Mouse (Mus musculus): ENCODE data around the gene Rnf187. TPM values are rescaled to one million over a fixed set of nuclear protein-coding genes. Genes with fewer than 3 reads are reported as not detected.
A peak's percentile ranks its signal among the peaks of the same experiment; 100 is the strongest.

Gene Rnf187
- 217 and 219 TPM in 2 replicates for polyA plus RNA-seq (2015; fragmentation: Nextera tagmentation; extraction: Ambion mirVana)

DNA sequence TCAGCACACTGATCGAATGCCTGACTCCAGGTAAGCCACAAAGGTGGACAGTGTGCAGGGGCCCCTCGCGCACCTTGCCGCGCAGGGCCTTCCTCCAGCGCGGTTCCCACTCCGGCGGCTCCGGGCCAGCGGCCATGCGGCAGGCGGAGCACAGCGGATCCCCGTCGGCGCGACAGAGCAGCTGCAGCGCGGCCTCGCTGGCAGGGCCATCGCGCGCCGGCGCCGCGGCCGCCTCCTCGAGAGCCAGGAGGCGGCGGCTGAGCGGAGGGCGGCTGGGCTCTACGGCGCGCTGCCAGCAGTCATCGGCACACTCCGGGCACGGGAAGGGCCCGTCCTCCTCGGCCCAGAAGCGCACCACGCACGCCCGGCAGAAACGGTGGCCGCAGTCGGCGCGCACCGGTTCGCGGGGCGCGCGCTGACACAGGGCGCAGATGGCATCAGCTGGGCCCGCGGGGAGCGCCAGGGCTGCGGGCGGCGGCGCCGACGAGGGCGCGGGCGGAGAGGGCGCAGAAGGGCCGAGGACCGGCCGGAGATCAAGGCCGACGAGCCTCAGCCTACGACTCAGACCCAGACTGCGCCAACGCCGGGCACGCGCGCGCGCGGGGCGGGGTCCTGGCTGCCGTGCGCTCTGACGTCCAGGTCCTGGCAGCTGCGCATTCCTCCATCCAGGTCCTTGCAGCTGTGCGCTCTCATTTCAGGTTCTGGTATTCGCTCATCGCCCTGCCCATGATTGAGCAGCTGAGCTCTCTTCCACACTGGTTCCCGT lies at the start of gene Rnf187:
TSS of gene Rnf187 (minus strand) at position 595 of the 766 bp plus-strand sequence.
- Histone ChIP-seq H3K4me1 (ENCODE audit: insufficient read depth, low read length) (peaks cover 17% of the 10 kb centered on the region), H3K9ac (replicated peaks; ENCODE audit: low read length) (peak within 1 kb of the TSS; percentile 99), H3K4me3 (ENCODE audit: low read length) (peak within 1 kb of the TSS; percentile 86), H3K27ac (ENCODE audit: low read length) (peak within 1 kb of the TSS; percentile 91), H3K36me3 (ENCODE audit: insufficient read depth, low read length) (peaks cover 22% of the 10 kb centered on the region), H3K4me2 (replicated peaks; ENCODE audit: low read depth, low read length) (peak within 1 kb of the TSS; percentile 87), H3K9me3 (ENCODE audit: low read length) (no peaks in the 10 kb centered on the region), H3K27me3 (ENCODE audit: insufficient read depth, low read length) (no peaks in the 10 kb centered on the region)
- peak; percentile 98 for ATAC-seq (ENCODE audit: low FRiP score, low TSS enrichment)
- under 1% methylated on average over 88 of the region's 95 CpGs for WGBS

DNA sequence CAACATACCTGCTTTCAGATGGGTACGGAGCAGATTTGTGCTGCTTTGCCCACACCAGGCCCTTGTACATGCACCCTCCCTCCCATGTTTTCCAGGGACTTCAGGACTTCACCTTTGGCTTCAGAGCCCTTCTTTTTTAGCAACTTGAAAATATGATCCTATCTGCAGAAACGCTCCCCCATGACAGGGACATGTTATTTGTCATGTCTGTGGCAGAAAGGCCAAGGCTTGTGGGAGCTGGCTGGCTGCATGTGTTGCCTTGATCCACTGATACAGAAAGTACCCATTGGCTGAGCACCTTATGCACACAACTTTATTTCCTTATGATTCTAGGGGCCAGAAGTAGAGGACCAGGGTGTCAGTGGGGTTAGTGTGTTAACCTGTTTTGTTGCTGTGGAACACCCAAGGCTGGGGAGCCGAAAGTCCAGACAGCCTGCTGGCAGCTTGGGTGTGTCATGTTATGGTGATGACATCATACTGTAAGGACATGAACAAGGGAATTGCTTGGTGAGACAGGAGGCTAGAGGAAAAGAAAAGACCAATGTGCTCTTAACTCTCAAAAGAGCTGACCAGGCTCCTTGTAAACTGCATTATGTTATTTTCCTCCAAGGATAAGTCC lies 46.7 kb upstream of the Rnf187 start:
- H3K4me1 ChIP-seq (ENCODE audit: insufficient read depth, low read length), result peaks cover 11% of the 10 kb centered on the region
- ATAC-seq (ENCODE audit: low FRiP score, low TSS enrichment), result no peak
- no peak overlapping the region for H3K4me2 ChIP-seq (replicated peaks; ENCODE audit: low read depth, low read length)
- H3K27ac ChIP-seq (ENCODE audit: low read length), result no peak overlapping the region
- H3K36me3 ChIP-seq (ENCODE audit: insufficient read depth, low read length), result peaks cover 76% of the 10 kb centered on the region
- H3K9me3 ChIP-seq (ENCODE audit: low read length), result no peaks in the 10 kb centered on the region
- H3K4me3 ChIP-seq (ENCODE audit: low read length), result no peak overlapping the region
- 90% methylated on average over 3 of the region's 3 CpGs for WGBS
- H3K9ac ChIP-seq (replicated peaks; ENCODE audit: low read length), result no peak overlapping the region
- H3K27me3 ChIP-seq (ENCODE audit: insufficient read depth, low read length), result no peaks in the 10 kb centered on the region

- no peak for ATAC-seq (ENCODE audit: low FRiP score, low TSS enrichment)
Measured at GRCm38 (mm10) chr11:58984657-58985056, 45.9 kb upstream of the Rnf187 start.

DNA sequence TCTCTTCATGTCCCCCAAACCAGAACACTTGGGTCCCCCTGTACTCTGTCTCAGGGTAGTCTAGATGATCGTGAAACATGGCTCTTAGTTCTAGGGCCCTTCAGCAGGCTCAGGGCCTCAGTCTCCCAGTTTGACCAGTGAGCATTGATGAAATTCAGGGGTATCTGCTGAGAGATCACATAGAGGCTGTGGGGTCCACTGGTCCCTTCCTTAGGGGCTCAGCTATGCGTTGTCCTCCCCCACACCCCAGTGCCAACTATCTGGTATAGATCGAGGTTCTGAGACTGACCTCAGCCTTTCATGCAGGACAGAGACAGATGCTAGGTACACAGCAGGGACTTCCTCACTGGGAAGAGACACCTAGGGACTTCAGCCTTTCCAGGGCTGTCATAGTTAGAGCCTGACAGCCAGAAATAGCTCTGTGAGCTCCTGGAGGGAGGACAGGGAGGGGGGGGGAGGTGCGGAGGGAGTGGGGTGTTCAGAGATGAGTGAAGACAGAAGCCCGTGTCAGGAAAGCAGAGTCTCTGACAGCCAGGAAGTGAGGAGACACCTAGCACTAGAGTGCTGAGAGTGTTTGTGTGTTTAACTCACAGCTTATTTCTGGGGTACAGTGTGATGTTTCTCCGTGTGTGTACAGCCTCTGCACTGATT lies 45.1 kb upstream of the Rnf187 start:
- peaks cover 62% of the 10 kb centered on the region for H3K36me3 ChIP-seq (ENCODE audit: insufficient read depth, low read length)
- no peak overlapping the region for H3K9ac ChIP-seq (replicated peaks; ENCODE audit: low read length)
- H3K9me3 ChIP-seq (ENCODE audit: low read length), result no peaks in the 10 kb centered on the region
- no peak overlapping the region for H3K4me3 ChIP-seq (ENCODE audit: low read length)
- H3K4me2 ChIP-seq (replicated peaks; ENCODE audit: low read depth, low read length), result no peak overlapping the region
- 85% methylated on average over 6 of the region's 6 CpGs for WGBS
- no peaks in the 10 kb centered on the region for H3K27me3 ChIP-seq (ENCODE audit: insufficient read depth, low read length)
- H3K4me1 ChIP-seq (ENCODE audit: insufficient read depth, low read length), result peaks cover 26% of the 10 kb centered on the region
- no peak for ATAC-seq (ENCODE audit: low FRiP score, low TSS enrichment)
- no peak overlapping the region for H3K27ac ChIP-seq (ENCODE audit: low read length)

More at GRCm38 (mm10) chr11:58984657-58985056, 45.9 kb upstream of the Rnf187 start:
- Histone ChIP-seq H3K27me3 (ENCODE audit: insufficient read depth, low read length) (no peaks in the 10 kb centered on the region), H3K4me3 (ENCODE audit: low read length) (no peak overlapping the region), H3K27ac (ENCODE audit: low read length) (no peak overlapping the region), H3K4me1 (ENCODE audit: insufficient read depth, low read length) (peaks cover 18% of the 10 kb centered on the region), H3K9me3 (ENCODE audit: low read length) (no peaks in the 10 kb centered on the region), H3K9ac (replicated peaks; ENCODE audit: low read length) (no peak overlapping the region), H3K4me2 (replicated peaks; ENCODE audit: low read depth, low read length) (no peak overlapping the region), H3K36me3 (ENCODE audit: insufficient read depth, low read length) (peaks cover 69% of the 10 kb centered on the region)
- 89% methylated on average over 7 of the region's 7 CpGs for WGBS

DNA sequence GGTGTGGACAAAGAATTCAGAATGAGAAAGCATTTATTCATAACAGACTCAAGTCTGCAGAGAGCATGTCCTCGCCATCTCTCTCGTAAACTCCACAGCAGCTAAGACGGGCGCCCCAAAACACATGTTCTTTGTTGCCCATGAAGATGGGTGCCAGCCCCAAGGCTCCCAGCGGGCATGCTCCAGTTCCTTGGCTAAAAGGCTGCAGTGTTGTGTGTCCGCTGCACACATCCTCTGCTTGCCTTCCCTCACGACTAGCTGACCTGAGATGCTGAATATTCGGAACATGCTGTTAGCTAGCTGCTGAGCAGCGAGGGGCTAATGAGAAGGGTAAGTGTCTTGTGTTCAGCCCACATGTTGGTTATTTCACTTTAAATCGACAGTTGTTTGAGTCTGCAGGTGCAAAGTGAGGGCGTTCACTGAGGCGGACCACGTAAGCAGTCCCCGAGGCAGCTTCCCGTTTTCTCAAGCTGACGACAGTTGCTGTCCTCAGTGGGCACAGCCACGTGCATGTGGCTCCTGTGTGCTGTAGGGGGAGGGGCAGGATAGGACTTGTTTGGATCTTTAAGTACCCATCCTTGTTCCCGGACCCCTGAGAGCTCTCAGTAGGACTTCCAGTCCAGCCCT lies 43.9 kb upstream of the Rnf187 start:
- Histone ChIP-seq H3K4me1 (ENCODE audit: insufficient read depth, low read length) (peaks cover 27% of the 10 kb centered on the region), H3K9ac (replicated peaks; ENCODE audit: low read length) (no peak overlapping the region), H3K27ac (ENCODE audit: low read length) (no peak overlapping the region), H3K36me3 (ENCODE audit: insufficient read depth, low read length) (peaks cover 49% of the 10 kb centered on the region), H3K4me2 (replicated peaks; ENCODE audit: low read depth, low read length) (no peak overlapping the region), H3K4me3 (ENCODE audit: low read length) (no peak overlapping the region), H3K9me3 (ENCODE audit: low read length) (no peaks in the 10 kb centered on the region), H3K27me3 (ENCODE audit: insufficient read depth, low read length) (no peaks in the 10 kb centered on the region)
- ATAC-seq (ENCODE audit: low FRiP score, low TSS enrichment), result no peak
- 86% methylated on average over 18 of the region's 18 CpGs for WGBS

GRCm38 (mm10) chr11:58981541-58982447 lies 43.1 kb upstream of the Rnf187 start:
- H3K9ac ChIP-seq (replicated peaks; ENCODE audit: low read length), result no peak overlapping the region
- H3K36me3 ChIP-seq (ENCODE audit: insufficient read depth, low read length), result peaks cover 42% of the 10 kb centered on the region
- ATAC-seq (ENCODE audit: low FRiP score, low TSS enrichment), result no peak
- H3K4me1 ChIP-seq (ENCODE audit: insufficient read depth, low read length), result peaks cover 30% of the 10 kb centered on the region
- no peak overlapping the region for H3K4me2 ChIP-seq (replicated peaks; ENCODE audit: low read depth, low read length)
- H3K27ac ChIP-seq (ENCODE audit: low read length), result no peak overlapping the region
- H3K4me3 ChIP-seq (ENCODE audit: low read length), result no peak overlapping the region
- 49% methylated on average over 14 of the region's 14 CpGs for WGBS
- H3K27me3 ChIP-seq (ENCODE audit: insufficient read depth, low read length), result no peaks in the 10 kb centered on the region
- H3K9me3 ChIP-seq (ENCODE audit: low read length), result no peaks in the 10 kb centered on the region

DNA sequence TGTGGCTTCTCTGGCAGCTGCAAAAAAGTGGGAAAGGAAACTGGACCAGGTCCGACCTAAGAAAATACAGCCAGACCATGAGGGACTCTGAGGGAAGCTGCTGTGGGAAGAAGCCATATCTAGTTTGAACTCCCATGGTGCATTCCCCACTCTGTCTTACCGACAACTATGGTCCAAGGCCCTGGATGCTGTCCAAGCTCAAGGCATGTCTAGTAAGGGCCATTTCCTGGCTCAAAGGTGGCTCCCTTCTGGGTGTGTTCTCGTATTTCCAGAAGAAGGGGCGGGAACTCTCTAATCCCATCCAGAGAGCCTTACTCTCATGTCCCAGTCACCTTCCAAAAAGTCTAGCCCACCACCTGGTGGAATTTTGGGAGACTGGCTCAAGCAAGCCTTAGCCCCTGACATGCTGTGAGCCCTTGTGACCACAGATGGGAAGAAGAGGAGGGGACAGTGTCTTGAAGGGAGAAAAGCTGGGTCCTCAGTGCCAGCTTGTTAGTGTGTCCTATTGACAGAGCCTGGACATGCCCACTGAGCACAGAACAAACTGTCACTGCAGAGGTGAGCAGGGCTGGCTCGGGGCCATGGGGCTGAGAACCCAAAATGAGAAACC lies 41.8 kb upstream of the Rnf187 start:
- H3K27ac ChIP-seq (ENCODE audit: low read length), result 0 out of 2 replicates have a peak overlapping the region, but pooled peaks have one; percentile 18
- peaks cover 33% of the 10 kb centered on the region for H3K4me1 ChIP-seq (ENCODE audit: insufficient read depth, low read length)
- peaks cover 29% of the 10 kb centered on the region for H3K36me3 ChIP-seq (ENCODE audit: insufficient read depth, low read length)
- H3K9me3 ChIP-seq (ENCODE audit: low read length), result no peaks in the 10 kb centered on the region
- 49% methylated on average over 5 of the region's 5 CpGs for WGBS
- no peak overlapping the region for H3K4me3 ChIP-seq (ENCODE audit: low read length)
- H3K27me3 ChIP-seq (ENCODE audit: insufficient read depth, low read length), result no peaks in the 10 kb centered on the region
- no peak for ATAC-seq (ENCODE audit: low FRiP score, low TSS enrichment)
- H3K9ac ChIP-seq (replicated peaks; ENCODE audit: low read length), result peak overlapping the region; percentile 83; the same call in 1 of the 2 replicates
- H3K4me2 ChIP-seq (replicated peaks; ENCODE audit: low read depth, low read length), result peak overlapping the region; percentile 94; the same call in 1 of the 2 replicates

GRCm38 (mm10) chr11:58979661-58980060 lies 40.9 kb upstream of the Rnf187 start:
- Histone ChIP-seq H3K27me3 (ENCODE audit: insufficient read depth, low read length) (no peaks in the 10 kb centered on the region), H3K9ac (replicated peaks; ENCODE audit: low read length) (peak overlapping the region; percentile 83), H3K9me3 (ENCODE audit: low read length) (no peaks in the 10 kb centered on the region), H3K27ac (ENCODE audit: low read length) (no peak overlapping the region), H3K36me3 (ENCODE audit: insufficient read depth, low read length) (peaks cover 23% of the 10 kb centered on the region), H3K4me3 (ENCODE audit: low read length) (peak overlapping the region; percentile 81), H3K4me1 (ENCODE audit: insufficient read depth, low read length) (peaks cover 34% of the 10 kb centered on the region), H3K4me2 (replicated peaks; ENCODE audit: low read depth, low read length) (peak overlapping the region; percentile 94)
- 78% methylated on average over 7 of the region's 7 CpGs for WGBS
- ATAC-seq (ENCODE audit: low FRiP score, low TSS enrichment), result no peak
